Mouse (Mus musculus) embryonic fibroblast, embryonic 13.5 days (primary cell): ENCODE measurements around the gene Dnlz.

Source experiments
- CTCF ChIP-seq: IDR thresholded peaks from 2 replicates; pipeline ENCODE4 v1.5.1; 2011; ENCODE audit warnings: mild to moderate bottlenecking, control low read depth, low read length, moderate library complexity, borderline replicate concordance; ENCODE audit not compliant: insufficient read depth
- POLR2A ChIP-seq: IDR thresholded peaks from 2 replicates; pipeline ENCODE4 v1.6.1; 2011; ENCODE audit warnings: low read depth, mild to moderate bottlenecking, control low read depth, low read length, moderate library complexity

GRCm38 (mm10) chr2:26319109-26319508 is 32.8 kb downstream of the Dnlz start:
- no peak for TF ChIP-seq POLR2A
- no peak for TF ChIP-seq CTCF
